Mouse (Mus musculus) lung, embryonic 16.5 days (tissue): Measurements from ENCODE around the gene Hist1h3f. TPM values are rescaled to one million over a fixed set of nuclear protein-coding genes. Genes with fewer than 3 reads are reported as not detected.
"Not testable (repeated sequence)": the region's sequence is repeated elsewhere in the genome, so short reads cannot be mapped to it uniquely, and the experiment has no call there.

Experiments used
- ATAC-seq: fragments of 200-750 bp; cut with Nextera tagmentation; 2 replicates; pipeline ENCODE4 v1.8.0; 2017; ENCODE audit warnings: low read depth, mild to moderate bottlenecking, moderate library complexity
- H3K27ac ChIP-seq: fragments of 300-500 bp; sonication (generic); 2 replicates; pipeline ENCODE4 v1.5.1; 2014; ENCODE audit warnings: mild to moderate bottlenecking, control low read depth, low read length
- H3K27me3 ChIP-seq: fragments of 300-500 bp; sonication (generic); 2 replicates; pipeline ENCODE4 v1.6.1; 2014; ENCODE audit warnings: low read depth, low read length, mixed read lengths; ENCODE audit not compliant: control insufficient read depth, insufficient read depth
- H3K36me3 ChIP-seq: fragments of 300-500 bp; sonication (generic); 2 replicates; pipeline ENCODE4 v1.6.1; 2014; ENCODE audit warnings: low read length; ENCODE audit not compliant: control insufficient read depth, insufficient read depth
- H3K4me1 ChIP-seq: fragments of 300-500 bp; sonication (generic); replicated peaks from 2 replicates; pipeline ENCODE4 v1.6.1; 2014; ENCODE audit warnings: low read length, mixed read lengths; ENCODE audit not compliant: control insufficient read depth, insufficient read depth
- H3K4me2 ChIP-seq: fragments of 300-500 bp; sonication (generic); 2 replicates; pipeline ENCODE4 v1.6.1; 2014; ENCODE audit warnings: low read depth, low read length, control low read depth
- H3K4me3 ChIP-seq: fragments of 300-500 bp; sonication (generic); 2 replicates; pipeline ENCODE4 v1.5.1; 2014; ENCODE audit warnings: mild to moderate bottlenecking, low read length, control low read depth
- H3K9ac ChIP-seq: fragments of 300-500 bp; sonication (generic); 2 replicates; pipeline ENCODE4 v1.6.1; 2014; ENCODE audit warnings: low read length, control low read depth
- H3K9me3 ChIP-seq: fragments of 300-500 bp; sonication (generic); 2 replicates; pipeline ENCODE4 v1.6.1; 2016; ENCODE audit warnings: low read length; ENCODE audit not compliant: control insufficient read depth
- WGBS: fragments of 180-500 bp; shearing (Covaris S2); extraction: QIAGEN DNeasy Blood & Tissue Kit; methylation state at CpG from one replicate; pipeline ENCODE4 v1.1.7; 2014; 5-methylcytosine and 5-hydroxymethylcytosine counted together
- polyA plus RNA-seq: library from polyadenylated mRNA; unstranded; fragments of >200 nt; fragmentation: Nextera tagmentation; extraction: Ambion mirVana; gene quantifications from 2 replicates; pipeline ENCODE4 v1.2.1, GENCODE M21; 2015

Hist1h3f gene
- polyA plus RNA-seq, 1 experiment from 2014 or later, result 0.49 TPM

GRCm38 (mm10) chr13:23542999-23543607 is 749 bp upstream of the Hist1h3f start, which contains the start of gene Hist1h2bh:
Hist1h2bh (minus strand) TSS chr13:23543392.
- WGBS, result under 1% methylated on average over 22 of the region's 42 CpGs
- not testable (repeated sequence) for H3K27me3 ChIP-seq, H3K9me3 ChIP-seq, H3K36me3 ChIP-seq, H3K4me1 ChIP-seq
- peak within 1 kb of the TSS; percentile 97 for H3K27ac ChIP-seq
- H3K4me3 ChIP-seq, result peak within 1 kb of the TSS; percentile 54
- peak within 1 kb of the TSS; percentile 70 for H3K9ac ChIP-seq
- peak; percentile 95 for ATAC-seq
- H3K4me2 ChIP-seq, result peak within 1 kb of the TSS; percentile 77

- peak overlapping the region; percentile 90; the same call in 1 of the 2 replicates for H3K27ac ChIP-seq
- H3K4me2 ChIP-seq, result peak overlapping the region; percentile 43
- 0% methylated on average over 12 of the region's 14 CpGs for WGBS
- H3K4me3 ChIP-seq, result peak overlapping the region; percentile 52
- not testable (repeated sequence) for ATAC-seq, H3K9me3 ChIP-seq, H3K27me3 ChIP-seq, H3K4me1 ChIP-seq, H3K36me3 ChIP-seq
- peak overlapping the region; percentile 63 for H3K9ac ChIP-seq
These were observed 902 bp downstream of the Hist1h3f start for GRCm38 (mm10) chr13:23544787-23545120.

GRCm38 (mm10) chr13:23546694-23547093 is 2.8 kb downstream of the Hist1h3f start:
- no peak for ATAC-seq

GRCm38 (mm10) chr13:23550761-23551145 is 6.9 kb downstream of the Hist1h3f start:
- peak overlapping the region; percentile 64 for H3K4me2 ChIP-seq
- H3K27me3 ChIP-seq, result no peaks in the 10 kb centered on the region
- H3K4me3 ChIP-seq, result peak overlapping the region; percentile 53
- no peaks in the 10 kb centered on the region for H3K36me3 ChIP-seq
- WGBS, result 6% methylated on average over 3 of the region's 3 CpGs
- H3K4me1 ChIP-seq, result peaks cover 12% of the 10 kb centered on the region
- no peak for ATAC-seq
- H3K9me3 ChIP-seq, result no peaks in the 10 kb centered on the region
- H3K27ac ChIP-seq, result peak overlapping the region; percentile 88
- peak overlapping the region; percentile 71 for H3K9ac ChIP-seq

More at GRCm38 (mm10) chr13:23546694-23547093, 2.8 kb downstream of the Hist1h3f start:
- no peak overlapping the region for H3K9ac ChIP-seq
- no peaks in the 10 kb centered on the region for H3K36me3 ChIP-seq
- no peak overlapping the region for H3K27ac ChIP-seq
- H3K4me3 ChIP-seq, result no peak overlapping the region
- 52% methylated on average over 5 of the region's 5 CpGs for WGBS
- H3K27me3 ChIP-seq, result no peaks in the 10 kb centered on the region
- H3K4me2 ChIP-seq, result no peak overlapping the region
- H3K9me3 ChIP-seq, result no peaks in the 10 kb centered on the region
- H3K4me1 ChIP-seq, result peaks cover 5% of the 10 kb centered on the region; the same call in 1 of the 2 replicates

GRCm38 (mm10) chr13:23551146-23551834 is 7.4 kb downstream of the Hist1h3f start, which contains the start of gene Hist1h4f:
Hist1h4f (minus strand) TSS chr13:23551648.
- peaks cover 12% of the 10 kb centered on the region for H3K4me1 ChIP-seq
- not testable (repeated sequence) for H3K27me3 ChIP-seq, H3K9me3 ChIP-seq, H3K36me3 ChIP-seq
- WGBS, result under 1% methylated on average over 46 of the region's 47 CpGs
- peak within 1 kb of the TSS; percentile 53 for H3K4me3 ChIP-seq
- peak within 1 kb of the TSS; percentile 64 for H3K4me2 ChIP-seq
- ATAC-seq, result peak; percentile 79
- peak within 1 kb of the TSS; percentile 71 for H3K9ac ChIP-seq
- H3K27ac ChIP-seq, result peak within 1 kb of the TSS; percentile 88

- no peaks in the 10 kb centered on the region for H3K27me3 ChIP-seq
- H3K36me3 ChIP-seq, result no peaks in the 10 kb centered on the region
- peak overlapping the region; percentile 88 for H3K27ac ChIP-seq
- H3K4me1 ChIP-seq, result peaks cover 15% of the 10 kb centered on the region
- ATAC-seq, result no peak
- H3K9ac ChIP-seq, result peak overlapping the region; percentile 51; the same call in 1 of the 2 replicates
- 43% methylated on average over 8 of the region's 8 CpGs for WGBS
- peak overlapping the region; percentile 64 for H3K4me2 ChIP-seq
- H3K4me3 ChIP-seq, result peak overlapping the region; percentile 53
- H3K9me3 ChIP-seq, result no peaks in the 10 kb centered on the region
These were observed 8.4 kb downstream of the Hist1h3f start for GRCm38 (mm10) chr13:23551931-23552914.

GRCm38 (mm10) chr13:23552962-23553361 is 9.1 kb downstream of the Hist1h3f start, which contains the start of gene Hist1h1d:
Hist1h1d (plus strand) TSS chr13:23553262.
- H3K36me3 ChIP-seq, result no peaks in the 10 kb centered on the region
- H3K4me2 ChIP-seq, result peak within 1 kb of the TSS; percentile 64
- H3K4me1 ChIP-seq, result peaks cover 15% of the 10 kb centered on the region
- H3K9ac ChIP-seq, result peak within 1 kb of the TSS; percentile 43
- H3K9me3 ChIP-seq, result no peaks in the 10 kb centered on the region
- H3K4me3 ChIP-seq, result no peak within 1 kb of the TSS; the same call in 1 of the 2 replicates
- peak within 1 kb of the TSS; percentile 98 for H3K27ac ChIP-seq
- ATAC-seq, result no peak
- H3K27me3 ChIP-seq, result no peaks in the 10 kb centered on the region

GRCm38 (mm10) chr13:23554393-23554792 is 10.5 kb downstream of the Hist1h3f start:
- Histone ChIP-seq H3K4me1 (peaks cover 15% of the 10 kb centered on the region), H3K27me3 (no peaks in the 10 kb centered on the region), H3K4me2 (peak overlapping the region; percentile 82), H3K27ac (peak overlapping the region; percentile 98), H3K36me3 (no peaks in the 10 kb centered on the region), H3K4me3 (peak overlapping the region; percentile 69), H3K9me3 (no peaks in the 10 kb centered on the region), H3K9ac (peak overlapping the region; percentile 87)
- WGBS, result 15% methylated on average over 9 of the region's 9 CpGs
- ATAC-seq, result no peak
